Mouse (Mus musculus) left cerebral cortex, postnatal 36 days (tissue): ENCODE results near the gene Ripk3. TPM values are rescaled to one million over a fixed set of nuclear protein-coding genes. Genes with fewer than 3 reads are reported as not detected.
A peak's percentile ranks its signal among the peaks of the same experiment; 100 is the strongest.

ENCODE experiments used
- DNase-seq, 2 experiments: peaks; one replicate each; pipeline ENCODE4 v3.0.0; 2021 to 2022; ENCODE audit warnings: low spot score in 2 of 2, mixed read lengths in 1 of 2
- intact Hi-C: fragments of 180-260 bp; cut with DNase I; formaldehyde crosslinking; loops from one replicate; pipeline ENCODE4 v1.15.1; 2025
- total RNA-seq, 2 experiments: library from RNA; stranded (reverse); gene quantifications; 2 replicates each; pipeline ENCODE4 v1.2.3; 2021

The Ripk3 gene
- under 1 TPM in 1 of 2 experiments, not detected in 1; 0.89 TPM for total RNA-seq

GRCm38 (mm10) chr14:55788256-55789050 is at the start of gene Ripk3:
Gene Ripk3, minus strand, starts transcription at chr14:55788865.
- intact Hi-C loops: no loop called here
- no peak for DNase-seq

- intact Hi-C loops: no loop called here
- DNase-seq: no peak
These were observed 49.6 kb upstream of the Ripk3 start for GRCm38 (mm10) chr14:55838312-55838711.

DNA sequence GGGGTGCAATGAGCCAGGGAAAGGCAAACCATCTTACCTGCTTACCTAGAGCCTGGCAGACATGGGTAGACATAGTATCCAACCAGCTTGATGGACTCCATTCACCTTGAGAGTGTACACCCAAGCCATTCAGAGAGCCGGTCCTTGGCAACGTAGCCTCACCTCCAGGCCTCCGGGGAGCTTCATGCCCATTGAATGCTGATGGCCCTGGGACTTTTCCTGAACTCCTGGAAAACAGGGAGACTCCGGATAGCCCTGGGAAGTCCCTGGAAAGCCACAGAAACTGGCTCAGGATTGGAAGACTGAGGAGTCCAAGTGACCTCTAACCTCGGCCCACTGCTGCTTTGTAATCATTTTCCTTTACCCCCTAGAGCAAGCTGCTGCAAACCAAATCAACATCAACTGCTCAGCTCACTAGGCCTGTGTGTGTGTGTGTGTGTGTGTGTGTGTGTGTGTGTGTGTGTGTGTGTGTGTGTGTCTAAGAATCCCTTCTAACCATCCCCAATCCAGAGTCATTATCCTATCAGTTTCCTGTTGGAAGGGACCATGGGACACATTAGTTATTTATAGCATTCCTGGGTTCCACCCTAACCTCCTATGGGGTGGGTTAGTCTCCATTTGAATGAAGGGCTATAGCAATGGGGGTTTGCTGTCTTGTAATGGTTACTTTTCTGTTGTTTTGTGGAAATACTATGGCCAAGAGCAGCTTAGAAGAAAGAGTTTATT is 46.3 kb upstream of the Ripk3 start:
- DNase-seq: no peak
- intact Hi-C loops: no loop called here

- DNase-seq: no peak
- intact Hi-C loops: no loop called here
These were observed 44.5 kb upstream of the Ripk3 start for GRCm38 (mm10) chr14:55833126-55833525.

- intact Hi-C loops: no loop called here
These were observed 41.7 kb upstream of the Ripk3 start for GRCm38 (mm10) chr14:55830331-55830730.

DNA sequence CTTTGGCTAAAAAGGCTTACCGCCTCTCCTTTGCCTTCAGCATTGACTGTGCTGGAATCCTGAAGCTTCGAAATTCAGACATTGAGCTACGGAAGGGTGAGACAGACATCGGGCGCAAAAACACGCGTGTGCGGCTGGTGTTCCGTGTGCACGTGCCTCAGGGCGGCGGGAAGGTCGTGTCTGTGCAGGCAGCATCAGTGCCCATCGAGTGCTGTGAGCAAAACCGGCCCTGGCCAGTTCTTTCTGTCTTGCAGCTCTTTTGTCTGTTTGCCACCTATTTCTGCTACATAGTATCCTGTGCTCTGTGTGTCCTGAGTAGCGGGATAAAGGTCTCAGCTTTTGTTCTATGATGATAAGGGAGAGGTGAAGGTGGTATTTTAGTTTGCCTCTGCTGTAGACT is 41.2 kb upstream of the Ripk3 start:
- intact Hi-C loops: no loop called here
- no peak for DNase-seq

More at GRCm38 (mm10) chr14:55830331-55830730, 41.7 kb upstream of the Ripk3 start:
- DNase-seq: no peak

DNA sequence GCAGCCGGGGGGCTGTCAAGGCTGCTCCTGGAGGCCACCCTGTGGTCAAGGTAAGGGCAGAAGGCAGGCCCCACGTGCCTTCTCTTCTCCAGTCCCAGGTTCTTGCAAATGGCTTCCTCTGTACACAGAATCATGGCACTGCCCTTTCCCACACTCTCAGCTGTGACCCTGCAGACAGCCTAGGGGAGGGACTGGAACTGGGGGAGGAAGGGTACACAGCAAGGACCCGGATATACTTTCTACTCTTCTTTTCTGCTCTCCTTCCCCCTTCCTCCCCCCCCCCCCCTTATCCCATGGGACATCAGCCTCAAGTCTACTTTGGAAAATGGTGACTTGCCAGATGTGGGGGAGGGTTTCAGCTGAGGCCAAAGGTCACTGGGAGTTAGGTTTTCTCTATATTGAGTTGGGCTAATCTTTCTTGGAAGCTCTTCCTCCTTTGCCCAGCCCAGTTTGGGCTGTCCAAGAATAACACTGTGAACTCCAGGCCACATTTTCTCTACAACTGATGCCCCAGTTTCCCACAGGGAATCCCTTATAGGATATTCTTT is 40.1 kb upstream of the Ripk3 start:
- no peak for DNase-seq
- intact Hi-C loops: no loop called here

- DNase-seq: no peak
- intact Hi-C loops: no loop called here
These were observed 38.1 kb upstream of the Ripk3 start for GRCm38 (mm10) chr14:55826551-55827340.

DNA sequence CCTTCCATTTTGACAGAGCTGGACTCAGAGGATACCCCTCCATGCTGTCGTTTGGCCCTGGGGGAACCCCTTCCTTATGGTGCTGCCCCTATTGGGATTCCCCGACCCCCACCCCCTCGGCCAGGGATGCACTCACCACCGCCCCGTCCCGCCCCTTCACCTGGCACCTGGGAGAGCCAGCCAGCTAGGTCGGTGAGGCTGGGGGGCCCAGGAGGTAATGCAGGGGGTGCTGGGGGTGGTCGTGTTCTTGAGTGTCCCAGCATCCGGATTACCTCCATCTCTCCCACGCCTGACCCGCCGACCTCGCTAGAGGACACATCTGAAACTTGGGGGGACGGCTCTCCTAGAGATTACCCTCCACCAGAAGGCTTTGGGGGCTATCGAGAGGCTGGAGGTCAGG is 37.5 kb upstream of the Ripk3 start:
- DNase-seq: no peak
- intact Hi-C loops: no loop called here

DNA sequence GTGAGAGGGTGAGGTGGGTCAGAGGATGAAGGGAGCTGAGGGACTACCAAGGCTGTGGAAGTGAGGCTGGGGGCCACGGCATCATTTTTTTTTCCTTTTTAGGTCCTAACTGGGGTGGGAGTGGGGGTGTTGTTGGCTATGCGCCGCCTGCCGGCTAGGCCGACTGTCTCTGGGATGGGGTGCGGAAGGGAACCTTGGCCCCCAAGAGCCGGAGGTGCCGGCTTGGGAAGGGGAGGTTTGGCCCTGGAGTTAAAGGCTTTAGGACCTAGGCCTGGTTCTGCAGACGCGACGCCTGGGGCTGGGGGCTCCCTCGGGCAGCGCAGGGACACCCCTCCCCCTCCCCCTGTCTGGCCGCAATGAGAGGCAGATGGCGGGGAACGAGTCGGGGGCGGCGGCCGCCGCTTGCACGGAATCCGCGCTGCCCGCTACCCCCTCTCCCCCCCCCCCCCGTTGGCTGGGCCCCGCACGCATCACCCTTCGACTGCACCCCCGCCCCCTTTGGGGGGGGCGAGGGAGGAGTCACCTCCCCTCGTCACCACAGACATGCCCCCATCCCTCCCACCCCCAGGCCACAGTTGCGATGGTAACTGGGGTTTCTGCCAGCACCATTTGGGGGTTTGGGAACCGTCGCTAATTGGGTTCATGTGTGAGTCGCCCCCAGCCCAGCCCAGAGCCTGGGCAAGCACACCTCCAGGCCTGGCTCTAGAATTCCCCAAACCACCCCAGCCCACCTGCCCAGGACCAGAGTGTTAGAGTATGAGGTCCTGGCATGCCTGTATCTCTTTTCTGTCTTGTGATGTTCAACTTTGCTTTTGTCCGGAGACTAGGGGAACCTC is 36.8 kb upstream of the Ripk3 start:
- intact Hi-C loops: no loop called here

DNA sequence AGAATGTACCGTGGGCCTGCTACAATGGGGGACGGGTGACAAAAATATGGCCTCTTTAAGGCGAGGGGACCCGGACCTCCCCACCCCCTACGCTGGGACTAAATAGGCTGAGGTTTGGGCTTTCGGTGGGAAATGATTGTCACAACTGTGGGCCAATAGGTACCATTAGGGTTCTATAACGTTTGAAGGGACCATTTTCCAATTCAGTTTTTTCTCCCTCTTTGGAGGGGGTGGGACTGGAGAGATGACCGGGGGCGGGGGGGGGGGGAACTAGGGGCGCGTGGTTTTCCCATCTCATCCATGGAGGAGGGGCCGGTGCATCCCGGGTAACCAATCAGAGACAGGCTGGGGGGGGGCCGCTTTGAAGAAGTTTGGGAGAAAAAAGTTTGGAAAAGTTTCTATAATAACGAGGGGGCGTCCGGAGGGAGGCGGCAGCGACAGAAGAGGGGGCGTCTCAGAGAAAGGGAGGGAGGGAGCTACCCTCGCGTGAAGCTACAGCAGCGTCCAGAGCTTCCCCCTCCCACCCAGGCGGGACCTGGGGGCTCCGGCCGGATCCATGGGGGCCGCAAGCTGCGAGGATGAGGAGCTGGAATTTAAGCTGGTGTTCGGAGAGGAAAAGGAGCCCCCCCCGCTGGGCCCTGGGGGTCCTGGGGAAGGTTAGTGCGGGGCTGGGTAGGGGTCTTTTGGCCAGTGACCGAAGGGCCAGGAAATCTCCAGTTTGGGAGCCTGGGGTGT is 36.0 kb upstream of the Ripk3 start:
- intact Hi-C loops: loop anchor here (5.0 kb wide), 1 partner anchor 93 kb away; no protein-coding TSS in a partner anchor
- DNase-seq: no peak

More for the DNA sequence above, 36.8 kb upstream of the Ripk3 start:
- no peak for DNase-seq

DNA sequence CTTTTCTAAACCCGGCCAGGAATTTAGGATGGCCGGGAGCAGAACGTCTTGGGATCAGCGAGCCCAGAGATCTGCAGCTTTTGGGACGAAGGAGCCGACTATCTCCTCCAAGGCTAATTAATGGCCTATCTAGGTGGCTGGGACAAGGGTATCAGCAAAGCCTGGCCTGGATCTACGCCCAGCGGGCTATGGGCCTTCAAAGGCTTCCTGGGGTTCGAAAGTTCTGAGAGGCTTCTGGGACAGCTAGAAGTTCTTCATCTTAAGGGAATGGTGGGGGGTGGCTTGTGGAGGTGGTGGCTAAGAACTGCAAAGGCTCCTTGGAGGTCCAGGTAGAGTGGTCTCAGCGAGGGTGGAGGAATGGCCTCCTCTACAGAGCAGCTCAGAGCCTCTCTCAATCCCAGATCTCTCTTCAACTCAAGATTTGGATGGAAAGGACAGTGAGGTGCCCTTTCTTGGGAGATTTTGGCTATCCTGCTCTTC is 35.4 kb upstream of the Ripk3 start:
- intact Hi-C loops: loop anchor here (5.0 kb wide), 1 partner anchor 93 kb away; no protein-coding TSS in a partner anchor

DNA sequence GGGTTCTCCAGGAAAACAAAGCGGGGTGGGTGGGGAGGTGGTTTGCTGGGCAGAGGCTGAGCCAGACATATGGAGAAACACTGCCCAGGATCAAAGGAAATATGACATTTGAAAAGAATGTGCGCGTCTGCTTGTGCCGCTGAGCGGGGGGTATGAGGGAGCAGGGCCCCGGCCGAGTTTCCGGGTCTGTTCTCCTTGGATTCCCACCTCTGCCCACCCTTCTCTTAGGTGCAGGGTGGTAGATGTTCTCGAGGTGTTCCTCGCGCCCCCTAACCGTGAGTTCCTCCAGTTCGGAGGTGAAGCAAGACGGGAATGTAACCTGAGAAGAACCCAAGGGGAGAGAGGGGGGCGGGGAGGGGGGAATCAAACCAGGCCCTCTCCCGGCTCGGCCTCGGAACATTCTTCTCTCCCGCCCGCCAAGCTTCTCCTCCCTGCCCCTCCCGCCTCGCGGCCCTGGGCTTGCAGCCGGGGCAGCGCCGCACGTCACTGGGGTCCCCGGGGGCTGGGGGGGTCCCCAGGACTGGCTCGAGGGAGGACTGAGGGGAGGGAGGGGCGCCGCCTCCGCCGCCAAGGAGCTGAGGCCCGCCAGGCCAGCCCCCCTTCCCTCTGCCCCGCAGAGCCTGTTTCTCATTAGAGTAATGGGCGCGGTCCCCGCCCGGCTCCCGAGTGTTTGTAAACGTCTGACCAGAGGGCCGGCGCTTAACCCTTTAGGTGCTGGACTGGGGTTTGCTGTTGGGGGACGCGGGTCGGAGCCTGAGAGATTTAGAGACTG is 34.5 kb upstream of the Ripk3 start, which contains the start of gene Nfatc4:
Nfatc4 (plus strand) TSS at position 154 of the 772 bp plus-strand sequence.
- intact Hi-C loops: loop anchor here (2.0 to 5.0 kb wide), 2 partner anchors 42 to 94 kb away; no protein-coding TSS in a partner anchor
- DNase-seq: peak in 1 of 2 experiments; percentile 28

More for the DNA sequence above, 35.4 kb upstream of the Ripk3 start:
- no peak for DNase-seq

GRCm38 (mm10) chr14:55822435-55822990 is 33.8 kb upstream of the Ripk3 start:
- intact Hi-C loops: loop anchor here (2.0 to 5.0 kb wide), 2 partner anchors 42 to 95 kb away; no protein-coding TSS in a partner anchor
- DNase-seq: peak in 1 of 2 experiments; percentile 42

DNA sequence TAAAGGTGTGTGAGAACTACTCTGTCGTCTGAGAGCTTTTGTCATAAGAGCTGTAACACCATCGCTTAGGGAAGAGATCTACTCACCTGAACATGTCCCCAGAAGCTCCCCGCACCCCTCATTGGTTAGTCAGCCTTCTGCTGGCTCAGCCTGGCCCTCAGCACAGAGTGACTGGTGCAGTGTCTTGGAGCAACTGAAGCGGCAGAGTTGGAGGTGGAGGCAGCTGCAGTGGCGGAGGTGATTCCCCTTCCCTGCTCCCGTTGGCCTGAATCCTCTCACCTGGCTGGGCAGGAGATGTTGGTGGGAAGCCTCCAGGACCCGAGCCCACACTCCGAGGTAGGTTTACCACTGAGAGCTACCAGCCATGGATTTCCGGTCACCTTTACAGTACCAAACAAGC is 31.9 kb upstream of the Ripk3 start:
- no peak for DNase-seq

DNA sequence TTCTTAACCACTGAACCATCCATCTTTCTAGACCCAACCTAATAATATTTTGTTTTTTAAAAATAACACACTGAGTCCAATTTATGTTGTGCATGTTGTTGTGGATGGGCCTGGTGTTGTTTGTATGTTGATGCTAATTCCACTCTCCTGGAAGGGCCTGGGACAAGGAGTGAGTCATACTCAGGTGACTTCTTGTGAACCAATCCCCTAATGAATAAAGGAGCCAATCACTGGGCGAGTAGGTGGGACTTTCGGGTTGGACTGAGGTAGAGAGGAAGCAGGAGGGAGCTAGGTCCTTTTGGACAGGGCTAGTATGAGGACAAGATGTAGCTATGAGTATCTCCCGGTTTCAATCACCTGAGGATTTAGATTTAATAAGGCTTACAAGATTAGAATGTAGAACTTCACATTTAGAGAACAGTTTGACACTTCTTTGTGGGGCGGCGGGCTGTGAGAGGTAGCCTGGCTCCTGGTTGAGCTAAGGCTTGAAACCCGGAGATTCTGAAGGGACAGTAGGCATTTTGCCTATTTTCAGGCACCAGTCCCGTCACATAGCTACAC is 31.3 kb upstream of the Ripk3 start:
- no peak for DNase-seq
- intact Hi-C loops: loop anchor here (5.0 kb wide), 1 partner anchor 97 kb away; no protein-coding TSS in a partner anchor

More for the DNA sequence above, 31.9 kb upstream of the Ripk3 start:
- intact Hi-C loops: loop anchor here (5.0 kb wide), 1 partner anchor 97 kb away; no protein-coding TSS in a partner anchor
